34 mouse cellular contexts compared by ENCODE assay signal in the genomic region with DNA sequence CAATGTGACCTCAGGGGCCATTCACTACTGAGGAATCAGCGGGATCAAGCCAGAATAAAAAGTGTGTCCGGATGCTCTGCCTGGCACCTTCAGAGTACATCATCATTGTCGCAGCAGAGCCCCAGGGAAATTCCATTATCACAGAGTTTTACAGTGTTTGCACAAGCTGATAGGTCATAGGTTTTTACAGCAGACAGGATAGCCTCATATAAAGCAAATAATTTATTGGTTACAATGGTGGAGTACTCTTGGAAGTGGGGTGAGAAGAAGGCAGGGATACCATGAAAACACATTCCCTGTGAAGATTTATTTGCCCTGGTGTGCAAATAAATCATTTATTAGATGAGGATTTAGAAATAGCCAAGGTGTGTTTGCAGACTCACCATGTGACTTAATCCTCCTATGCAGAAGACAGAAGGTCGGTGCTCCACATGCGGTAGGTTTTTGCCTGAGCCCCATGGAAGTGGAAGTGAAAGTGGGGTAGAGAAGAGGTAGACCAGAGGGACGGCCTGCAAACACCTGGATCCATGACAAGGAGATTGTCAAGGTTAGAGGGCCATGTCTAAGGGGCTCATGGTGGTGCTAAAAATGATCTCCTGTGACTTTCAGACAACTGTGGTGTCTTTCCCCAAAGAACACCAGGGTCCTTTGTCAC. TPM values are rescaled to one million over a fixed set of nuclear protein-coding genes. Genes with fewer than 3 reads are reported as not detected.
A peak's percentile ranks its signal among the peaks of the same experiment; 100 is the strongest.
DNase-seq lines count a peak whose midpoint lies in the region; ATAC-seq and TF ChIP-seq lines count a peak whose summit lies in the region.
"Had no signal": no experiment of that assay in that cellular context is flagged by ENCODE, and none has a peak within 500 bp of the region (broad histone marks: within the 10 kb centered on the region; RNA-seq: fewer than 3 reads in every experiment).

No protein-coding gene starts in this region.

- no peak overlapping the region for H3K4me2 ChIP-seq in heart, embryonic 11.5 days
- peak overlapping the region; percentile 10; the same call in 1 of the 2 replicates for H3K4me2 ChIP-seq in intestine, embryonic 16.5 days (ENCODE audit: low read depth, low read length)
- H3K4me2 ChIP-seq: embryonic facial prominence, embryonic 13.5 days; forebrain, embryonic 13.5 days; hindbrain, embryonic 12.5 days; hindbrain, embryonic 15.5 days had no signal

- no peaks in the 10 kb centered on the region for H3K4me1 ChIP-seq in heart, embryonic 11.5 days (ENCODE audit: control insufficient read depth, insufficient read depth, low read length)
- H3K4me1 ChIP-seq in intestine, embryonic 16.5 days (ENCODE audit: control insufficient read depth, insufficient read depth, low read length), result 0 out of 2 replicates have a peak, but pooled peaks cover 2% of the 10 kb centered on the region
- H3K4me1 ChIP-seq in small intestine, adult 2 months (ENCODE audit: control insufficient read depth, insufficient read depth, insufficient read length, low read length), result peaks cover 21% of the 10 kb centered on the region
- H3K4me1 ChIP-seq: embryonic facial prominence, embryonic 10.5 days; embryonic facial prominence, embryonic 13.5 days; heart, embryonic 10.5 days; hindbrain, embryonic 12.5 days; hindbrain, embryonic 15.5 days had no signal

- no peak overlapping the region for H3K4me3 ChIP-seq in heart, embryonic 11.5 days (ENCODE audit: low read depth, low read length)
- H3K4me3 ChIP-seq in intestine, embryonic 16.5 days (ENCODE audit: low read length), result no peak overlapping the region
- H3K4me3 ChIP-seq in small intestine, adult 2 months (ENCODE audit: low read depth, low read length), result no peak overlapping the region
- no peak overlapping the region for H3K4me3 ChIP-seq in layer of hippocampus, adult 2 months
- H3K4me3 ChIP-seq: embryonic facial prominence, embryonic 10.5 days; embryonic facial prominence, embryonic 13.5 days; erythroblast, embryonic 14.5 days; forebrain, embryonic 13.5 days; heart, embryonic 10.5 days; hindbrain, embryonic 12.5 days; hindbrain, embryonic 15.5 days had no signal

- no peak for ATAC-seq in heart, embryonic 11.5 days (replicated peaks; ENCODE audit: insufficient number of reproducible peaks, low FRiP score, low TSS enrichment)
- ATAC-seq in intestine, embryonic 16.5 days, result peak; percentile 63
- ATAC-seq: forebrain, embryonic 13.5 days; forebrain, embryonic 16.5 days had no signal

- no peak for TF ChIP-seq POLR2A in small intestine, adult 2 months (IDR thresholded peaks at IDR 0.05; ENCODE audit: low read depth, low read length)

- TF ChIP-seq CTCF in small intestine, adult 2 months (IDR thresholded peaks at IDR 0.05; ENCODE audit: extremely low read depth, insufficient read length, insufficient replicate concordance, low read depth, low read length), result no peak
- no peak for TF ChIP-seq CTCF in layer of hippocampus, adult 2 months (conservative IDR thresholded peaks at IDR 0.05)

- no peaks in the 10 kb centered on the region for H3K9me3 ChIP-seq in heart, embryonic 11.5 days (replicated peaks; ENCODE audit: control insufficient read depth, low read length)
- H3K9me3 ChIP-seq in intestine, embryonic 16.5 days (ENCODE audit: control insufficient read depth, low read length), result no peaks in the 10 kb centered on the region
- H3K9me3 ChIP-seq: embryonic facial prominence, embryonic 10.5 days; embryonic facial prominence, embryonic 13.5 days; forebrain, embryonic 13.5 days; heart, embryonic 10.5 days; hindbrain, embryonic 12.5 days; hindbrain, embryonic 15.5 days had no signal

- no peak overlapping the region for H3K9ac ChIP-seq in heart, embryonic 11.5 days (ENCODE audit: low read depth, low read length)
- no peak overlapping the region for H3K9ac ChIP-seq in intestine, embryonic 16.5 days (ENCODE audit: low read depth, low read length)
- H3K9ac ChIP-seq: embryonic facial prominence, embryonic 13.5 days; forebrain, embryonic 13.5 days; hindbrain, embryonic 12.5 days; hindbrain, embryonic 15.5 days had no signal

- no peaks in the 10 kb centered on the region for H3K36me3 ChIP-seq in heart, embryonic 11.5 days (ENCODE audit: control insufficient read depth, insufficient read depth, low read length)
- H3K36me3 ChIP-seq in intestine, embryonic 16.5 days (ENCODE audit: control insufficient read depth, insufficient read depth, low read length), result no peaks in the 10 kb centered on the region
- H3K36me3 ChIP-seq in small intestine, adult 2 months (ENCODE audit: control insufficient read depth, insufficient read depth, low read length), result no peaks in the 10 kb centered on the region; the same call in 1 of the 2 replicates
- H3K36me3 ChIP-seq: embryonic facial prominence, embryonic 10.5 days; embryonic facial prominence, embryonic 13.5 days; heart, embryonic 10.5 days; hindbrain, embryonic 12.5 days; hindbrain, embryonic 15.5 days had no signal

- DNase-seq in heart, adult 11 months, result peak; percentile 45
- no peak for DNase-seq in ovary, postnatal 10 days (ENCODE audit: low spot score)
- no peak for DNase-seq in right cerebral cortex, postnatal 36 days (ENCODE audit: low spot score in 2 of 2)
- no peak for DNase-seq in layer of hippocampus, adult 2 months (ENCODE audit: low spot score in 2 of 2)
- DNase-seq: adrenal gland, adult 2 months; adrenal gland, postnatal 25 days; B cell, adult 2 months; cerebellum, adult 11-12 months; cerebellum, adult 8-10 months; cerebellum, postnatal 10 days; cerebellum, postnatal 36 days; embryo, embryonic 11 days; gastrocnemius, postnatal 14 days; heart, adult 18-20 months had no signal

- 77% methylated on average over 6 of the region's 6 CpGs for WGBS in heart, embryonic 11.5 days (ENCODE audit: insufficient replicate concordance)
- WGBS in intestine, embryonic 16.5 days, result 57% methylated on average over 6 of the region's 6 CpGs
- 29% methylated on average over 6 of the region's 6 CpGs for WGBS in small intestine, adult 2 months

- no peaks in the 10 kb centered on the region for H3K27me3 ChIP-seq in heart, embryonic 11.5 days (ENCODE audit: control insufficient read depth, insufficient read depth, low read length)
- H3K27me3 ChIP-seq in intestine, embryonic 16.5 days (replicated peaks; ENCODE audit: control insufficient read depth, insufficient read depth, low read length), result no peaks in the 10 kb centered on the region
- no peaks in the 10 kb centered on the region for H3K27me3 ChIP-seq in small intestine, adult 2 months (ENCODE audit: control insufficient read depth, insufficient read depth, low read length)
- H3K27me3 ChIP-seq: forebrain, embryonic 13.5 days; hindbrain, embryonic 12.5 days; hindbrain, embryonic 15.5 days had no signal

- no peak overlapping the region for H3K27ac ChIP-seq in heart, embryonic 11.5 days (ENCODE audit: low read depth, low read length)
- H3K27ac ChIP-seq in intestine, embryonic 16.5 days (ENCODE audit: low read length), result peak overlapping the region; percentile 58
- peak overlapping the region; percentile 81 for H3K27ac ChIP-seq in small intestine, adult 2 months (ENCODE audit: insufficient read depth, low read depth, low read length)
- no peak overlapping the region for H3K27ac ChIP-seq in layer of hippocampus, adult 2 months
- H3K27ac ChIP-seq: embryonic facial prominence, embryonic 10.5 days; embryonic facial prominence, embryonic 13.5 days; forebrain, embryonic 13.5 days; heart, embryonic 10.5 days; hindbrain, embryonic 12.5 days; hindbrain, embryonic 15.5 days had no signal

RNA-seq across cellular contexts. Expression of a gene that starts 3.8 kb away (rescaled TPM):
- not detected in 2 replicates for polyA plus RNA-seq in heart, embryonic 11.5 days (2014; fragmentation: Nextera tagmentation; extraction: Ambion mirVana)
- polyA plus RNA-seq in intestine, embryonic 16.5 days (2015; fragmentation: Nextera tagmentation; extraction: Ambion mirVana), result 30.2 and 43.2 TPM in 2 replicates
- polyA plus RNA-seq in small intestine, adult 2 months (2012; rRNA removed), result 78.7 and 178 TPM in 2 replicates
- total RNA-seq in layer of hippocampus, adult 2 months (2021), result not detected
- total RNA-seq: adrenal gland, adult 2 months; adrenal gland, postnatal 25 days; gastrocnemius, adult 18-20 months; gastrocnemius, postnatal 14 days; gastrocnemius, postnatal 4 days; heart, adult 18-20 months; heart, postnatal 25 days; hematopoietic stem cell, adult 5-6 weeks; MEL had no signal
- polyA plus RNA-seq: adrenal gland, adult 2 months; brain, embryonic 14.5 days; cortical plate, adult 2 months; embryonic facial prominence, embryonic 10.5 days; embryonic facial prominence, embryonic 13.5 days; erythroblast, embryonic 14.5 days; forebrain, embryonic 13.5 days; forebrain, embryonic 16.5 days; heart, embryonic 10.5 days; heart, embryonic 14.5 days; heart, postnatal 0 days; hindbrain, embryonic 12.5 days; hindbrain, embryonic 15.5 days had no signal

RNA-seq across cellular contexts. Expression of a gene that starts 18.6 kb away (rescaled TPM):
- polyA plus RNA-seq in heart, embryonic 11.5 days (2014; fragmentation: Nextera tagmentation; extraction: Ambion mirVana), result not detected in 2 replicates
- 10.6 and 16.0 TPM in 2 replicates for polyA plus RNA-seq in intestine, embryonic 16.5 days (2015; fragmentation: Nextera tagmentation; extraction: Ambion mirVana)
- 43.4 and 105 TPM in 2 replicates for polyA plus RNA-seq in small intestine, adult 2 months (2012; rRNA removed)
- total RNA-seq in layer of hippocampus, adult 2 months (2021), result under 1 TPM; 0.51 to 0.76 TPM
- total RNA-seq: hematopoietic stem cell, adult 5-6 weeks; MEL had no signal
- polyA plus RNA-seq: cortical plate, adult 2 months; embryonic facial prominence, embryonic 10.5 days; erythroblast, embryonic 14.5 days; forebrain, embryonic 13.5 days; forebrain, embryonic 16.5 days; heart, embryonic 10.5 days; heart, embryonic 14.5 days; heart, postnatal 0 days; hindbrain, embryonic 12.5 days had no signal

RNA-seq across cellular contexts. Expression of a gene that starts 25.4 kb away (rescaled TPM):
- not detected in 2 replicates for polyA plus RNA-seq in heart, embryonic 11.5 days (2014; fragmentation: Nextera tagmentation; extraction: Ambion mirVana)
- polyA plus RNA-seq in intestine, embryonic 16.5 days (2015; fragmentation: Nextera tagmentation; extraction: Ambion mirVana), result 0.81 and 1.2 TPM in 2 replicates
- not detected in 2 replicates for polyA plus RNA-seq in small intestine, adult 2 months (2012; rRNA removed)
- 1 to 10 TPM; 4.1 to 7.2 TPM for total RNA-seq in layer of hippocampus, adult 2 months (2021)
- total RNA-seq: gastrocnemius, adult 18-20 months; heart, adult 18-20 months; MEL had no signal
- polyA plus RNA-seq: erythroblast, embryonic 14.5 days; heart, embryonic 14.5 days had no signal

RNA-seq across cellular contexts. Expression of a gene that starts 47.7 kb away (rescaled TPM):
- not detected in 2 replicates for polyA plus RNA-seq in heart, embryonic 11.5 days (2014; fragmentation: Nextera tagmentation; extraction: Ambion mirVana)
- polyA plus RNA-seq in intestine, embryonic 16.5 days (2015; fragmentation: Nextera tagmentation; extraction: Ambion mirVana), result 0.05 TPM in 1 of 2 replicates, not detected in the other
- 0.44 and 1.2 TPM in 2 replicates for polyA plus RNA-seq in small intestine, adult 2 months (2012; rRNA removed)
- total RNA-seq in layer of hippocampus, adult 2 months (2021), result not detected
- total RNA-seq: adrenal gland, adult 2 months; adrenal gland, postnatal 25 days; gastrocnemius, adult 18-20 months; gastrocnemius, postnatal 14 days; gastrocnemius, postnatal 4 days; heart, postnatal 25 days; hematopoietic stem cell, adult 5-6 weeks; MEL had no signal
- polyA plus RNA-seq: cortical plate, adult 2 months; embryonic facial prominence, embryonic 10.5 days; embryonic facial prominence, embryonic 13.5 days; erythroblast, embryonic 14.5 days; forebrain, embryonic 13.5 days; forebrain, embryonic 16.5 days; heart, embryonic 10.5 days; heart, embryonic 14.5 days; heart, postnatal 0 days had no signal

Comparison
In these comparisons a context has a peak if more than half of its experiments do, and no peak if none do; other contexts are left out.
1. H3K27ac ChIP-seq: peak in intestine, embryonic 16.5 days (single experiment) and small intestine, adult 2 months (single experiment); none in heart, embryonic 11.5 days (single experiment) and layer of hippocampus, adult 2 months (single experiment).
2. RNA of a gene that starts 3.8 kb away (polyA plus RNA-seq): 78.7 to 178 TPM in small intestine, adult 2 months and 30.2 to 43.2 TPM in intestine, embryonic 16.5 days; not detected in heart, embryonic 11.5 days; every median in the first group is over 10 times any median in the second.
3. RNA of a gene that starts 18.6 kb away (polyA plus RNA-seq): 43.4 to 105 TPM in small intestine, adult 2 months and 10.6 to 16.0 TPM in intestine, embryonic 16.5 days; not detected in heart, embryonic 11.5 days; every median in the first group is over 10 times any median in the second.